Mouse (Mus musculus): ENCODE data around the gene Plb1.

- TF ChIP-seq CTCF (IDR thresholded peaks at IDR 0.05; ENCODE audit: low read depth, low read length): no peak
- TF ChIP-seq POLR2A (IDR thresholded peaks at IDR 0.05; ENCODE audit: extremely low read depth, insufficient read depth, low read length): no peak
Measured at GRCm38 (mm10) chr5:32280066-32280465, 47.6 kb downstream of the Plb1 start.

All from liver, adult 2 months (tissue).